Mouse (Mus musculus): Measurements from ENCODE around the gene Slc16a6.

The Slc16a6 gene

GRCm38 (mm10) chr11:109487111-109487510 lies 13.7 kb upstream of the Slc16a6 start:
- no peak for DNase-seq (ENCODE audit: extremely low read depth, low read depth)

GRCm38 (mm10) chr11:109485398-109486045 lies 12.1 kb upstream of the Slc16a6 start:
- DNase-seq (ENCODE audit: extremely low read depth, low read depth): no peak

GRCm38 (mm10) chr11:109480440-109480839 lies 7.0 kb upstream of the Slc16a6 start:
- DNase-seq (ENCODE audit: extremely low read depth, low read depth): no peak

- no peak for DNase-seq (ENCODE audit: extremely low read depth, low read depth)
Observed at GRCm38 (mm10) chr11:109479575-109480285, 6.3 kb upstream of the Slc16a6 start.

- DNase-seq (ENCODE audit: extremely low read depth, low read depth): no peak
Observed at GRCm38 (mm10) chr11:109477606-109478380, 4.4 kb upstream of the Slc16a6 start.

- DNase-seq (ENCODE audit: extremely low read depth, low read depth): no peak
Observed at GRCm38 (mm10) chr11:109476653-109477052, 3.3 kb upstream of the Slc16a6 start.

GRCm38 (mm10) chr11:109476241-109476640 lies 2.8 kb upstream of the Slc16a6 start:
- DNase-seq (ENCODE audit: extremely low read depth, low read depth): no peak

- DNase-seq (ENCODE audit: extremely low read depth, low read depth): no peak
Observed at GRCm38 (mm10) chr11:109475717-109476116, 2.3 kb upstream of the Slc16a6 start.

GRCm38 (mm10) chr11:109474836-109475235 lies 1.4 kb upstream of the Slc16a6 start:
- DNase-seq (ENCODE audit: extremely low read depth, low read depth): no peak

- DNase-seq (ENCODE audit: extremely low read depth, low read depth): no peak
Observed at GRCm38 (mm10) chr11:109474086-109474742, 816 bp upstream of the Slc16a6 start.

- DNase-seq (ENCODE audit: extremely low read depth, low read depth): peak; percentile 75
Observed at GRCm38 (mm10) chr11:109472821-109473170, 602 bp downstream of the Slc16a6 start.

GRCm38 (mm10) chr11:109472171-109472691 lies 1.2 kb downstream of the Slc16a6 start:
- no peak for DNase-seq (ENCODE audit: extremely low read depth, low read depth)

- DNase-seq (ENCODE audit: extremely low read depth, low read depth): no peak
Observed at GRCm38 (mm10) chr11:109470921-109471861, 2.2 kb downstream of the Slc16a6 start.

- no peak for DNase-seq (ENCODE audit: extremely low read depth, low read depth)
Observed at GRCm38 (mm10) chr11:109470170-109470569, 3.2 kb downstream of the Slc16a6 start.

GRCm38 (mm10) chr11:109468133-109468532 lies 5.3 kb downstream of the Slc16a6 start:
- no peak for DNase-seq (ENCODE audit: extremely low read depth, low read depth)

- no peak for DNase-seq (ENCODE audit: extremely low read depth, low read depth)
Observed at GRCm38 (mm10) chr11:109466987-109467386, 6.4 kb downstream of the Slc16a6 start.

GRCm38 (mm10) chr11:109465068-109465467 lies 8.3 kb downstream of the Slc16a6 start:
- DNase-seq (ENCODE audit: extremely low read depth, low read depth): peak; percentile 16

- DNase-seq (ENCODE audit: extremely low read depth, low read depth): no peak
Observed at GRCm38 (mm10) chr11:109460586-109460985, 12.8 kb downstream of the Slc16a6 start.

- no peak for DNase-seq (ENCODE audit: extremely low read depth, low read depth)
Observed at GRCm38 (mm10) chr11:109458165-109458564, 15.2 kb downstream of the Slc16a6 start.

- no peak for DNase-seq (ENCODE audit: extremely low read depth, low read depth)
Observed at GRCm38 (mm10) chr11:109456261-109456660, 17.1 kb downstream of the Slc16a6 start.

Measured in MEL-GATA-1-ER (cell line).